Mouse (Mus musculus): ENCODE data around the gene Chid1. TPM values are rescaled to one million over a fixed set of nuclear protein-coding genes. Genes with fewer than 3 reads are reported as not detected.
A peak's percentile ranks its signal among the peaks of the same experiment; 100 is the strongest.

Gene Chid1
- polyA plus RNA-seq, 1 experiment, result 51.3 TPM

DNA sequence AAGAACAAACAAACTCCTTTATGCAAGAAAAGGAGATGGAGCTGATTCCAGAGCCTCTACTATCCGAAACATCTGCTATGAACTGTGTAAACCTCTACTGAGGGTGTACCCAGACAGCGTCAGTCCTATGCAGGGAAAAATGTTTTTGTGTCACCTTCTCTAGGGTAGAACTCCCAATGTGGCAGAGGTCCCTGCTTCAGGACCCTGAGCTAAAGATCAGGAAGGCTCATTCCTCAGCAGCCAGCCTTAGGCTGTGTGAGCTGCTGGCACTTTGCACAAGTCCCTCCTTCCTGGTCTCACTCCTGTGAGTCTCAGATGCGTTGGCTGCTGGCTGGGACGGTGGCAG lies 14.1 kb downstream of the Chid1 start:
- no peak overlapping the region for H3K4me2 ChIP-seq (ENCODE audit: low read depth)
- H3K36me3 ChIP-seq (ENCODE audit: control insufficient read depth, insufficient read depth), result peaks cover 10% of the 10 kb centered on the region
- no peaks in the 10 kb centered on the region for H3K79me2 ChIP-seq (ENCODE audit: control insufficient read depth, insufficient read depth)
- TF ChIP-seq SRF (IDR thresholded peaks at IDR 0.05; ENCODE audit: control insufficient read depth, insufficient read length, low read depth) (no peak), MAX (IDR thresholded peaks at IDR 0.05; ENCODE audit: low read depth) (no peak), MYOD1 (IDR thresholded peaks at IDR 0.05; ENCODE audit: control insufficient read depth in 1 of 3, insufficient read length in 2 of 3, low read depth in 2 of 3) (no peak), E2F4 (IDR thresholded peaks at IDR 0.05; ENCODE audit: insufficient read depth) (no peak), CEBPB (IDR thresholded peaks at IDR 0.05; ENCODE audit: insufficient read depth, poor library complexity, severe bottlenecking) (no peak), MYOG (IDR thresholded peaks at IDR 0.05; ENCODE audit: control insufficient read depth in 1 of 3, insufficient read depth in 1 of 3, insufficient read length in 2 of 3, low read depth in 2 of 3) (no peak), POLR2AphosphoS2 (IDR thresholded peaks at IDR 0.05; ENCODE audit: insufficient read length, low read depth) (no peak), USF1 (IDR thresholded peaks at IDR 0.05; ENCODE audit: low read depth) (no peak), TCF12 (IDR thresholded peaks at IDR 0.05; ENCODE audit: insufficient read depth, poor library complexity, severe bottlenecking) (no peak), POLR2A (IDR thresholded peaks at IDR 0.05; ENCODE audit: insufficient read length, low read depth) (no peak), TCF3 (IDR thresholded peaks at IDR 0.05; ENCODE audit: insufficient read length, low read depth) (no peak), REST (IDR thresholded peaks at IDR 0.05; ENCODE audit: insufficient read depth, insufficient read length) (no peak)
- H3ac ChIP-seq (ENCODE audit: control insufficient read depth, insufficient read length), result no peak overlapping the region
- H3K4me3 ChIP-seq, result no peak overlapping the region
- no peaks in the 10 kb centered on the region for H3K27me3 ChIP-seq (ENCODE audit: control insufficient read depth, insufficient read depth, insufficient read length)

DNA sequence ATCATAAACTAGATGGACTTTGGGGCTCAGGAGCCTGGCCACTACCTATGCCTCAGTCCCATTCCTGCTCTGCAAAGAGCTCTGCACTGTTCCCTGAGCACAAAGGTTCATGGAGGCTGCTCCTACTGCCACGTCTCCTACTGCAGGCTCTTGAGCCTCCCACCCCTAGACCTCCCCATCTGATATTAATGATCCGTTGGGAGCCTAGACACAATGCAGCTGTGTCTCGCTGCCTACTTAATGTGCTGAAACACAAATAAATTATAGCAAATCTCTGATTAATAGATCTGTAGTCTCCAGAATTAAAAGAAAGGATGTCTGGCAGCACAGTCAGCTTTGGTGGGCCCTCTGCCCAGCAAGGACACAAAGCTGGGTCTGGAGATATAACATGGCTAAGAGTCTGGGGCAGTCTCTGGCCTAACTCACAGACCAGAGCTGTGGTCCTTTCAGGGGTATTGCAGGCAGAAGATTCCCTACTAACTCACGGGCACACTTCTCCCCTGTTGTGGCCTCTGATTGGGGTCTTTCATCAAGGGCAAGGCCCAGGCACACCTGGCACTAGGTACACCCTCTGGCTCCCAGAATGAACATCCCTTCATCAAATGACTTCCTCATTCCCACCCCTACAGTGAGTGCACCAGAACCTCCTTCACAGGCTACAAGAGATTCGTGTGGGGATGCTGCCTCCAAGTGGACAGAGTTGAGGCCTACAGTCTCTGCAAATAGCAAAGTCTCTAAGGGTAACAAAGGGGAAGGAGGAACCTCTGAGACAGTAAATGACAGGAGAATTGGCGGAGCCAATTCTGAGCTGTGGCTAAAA lies 14.7 kb downstream of the Chid1 start:
- H3K4me2 ChIP-seq (ENCODE audit: low read depth), result no peak overlapping the region
- TF ChIP-seq TCF3 (IDR thresholded peaks at IDR 0.05; ENCODE audit: insufficient read length, low read depth) (no peak), POLR2A (IDR thresholded peaks at IDR 0.05; ENCODE audit: insufficient read length, low read depth) (no peak), CEBPB (IDR thresholded peaks at IDR 0.05; ENCODE audit: insufficient read depth, poor library complexity, severe bottlenecking) (no peak), REST (IDR thresholded peaks at IDR 0.05; ENCODE audit: insufficient read depth, insufficient read length) (no peak), MYOG (IDR thresholded peaks at IDR 0.05; ENCODE audit: control insufficient read depth in 1 of 3, insufficient read depth in 1 of 3, insufficient read length in 2 of 3, low read depth in 2 of 3) (no peak), USF1 (IDR thresholded peaks at IDR 0.05; ENCODE audit: low read depth) (no peak), POLR2AphosphoS2 (IDR thresholded peaks at IDR 0.05; ENCODE audit: insufficient read length, low read depth) (no peak), TCF12 (IDR thresholded peaks at IDR 0.05; ENCODE audit: insufficient read depth, poor library complexity, severe bottlenecking) (no peak), MYOD1 (IDR thresholded peaks at IDR 0.05; ENCODE audit: control insufficient read depth in 1 of 3, insufficient read length in 2 of 3, low read depth in 2 of 3) (no peak), MAX (IDR thresholded peaks at IDR 0.05; ENCODE audit: low read depth) (no peak), SRF (IDR thresholded peaks at IDR 0.05; ENCODE audit: control insufficient read depth, insufficient read length, low read depth) (no peak), E2F4 (IDR thresholded peaks at IDR 0.05; ENCODE audit: insufficient read depth) (no peak)
- H3ac ChIP-seq (ENCODE audit: control insufficient read depth, insufficient read length), result no peak overlapping the region
- no peak overlapping the region for H3K4me3 ChIP-seq
- peaks cover 7% of the 10 kb centered on the region for H3K36me3 ChIP-seq (ENCODE audit: control insufficient read depth, insufficient read depth)
- H3K79me2 ChIP-seq (ENCODE audit: control insufficient read depth, insufficient read depth), result no peaks in the 10 kb centered on the region
- no peaks in the 10 kb centered on the region for H3K27me3 ChIP-seq (ENCODE audit: control insufficient read depth, insufficient read depth, insufficient read length)

DNA sequence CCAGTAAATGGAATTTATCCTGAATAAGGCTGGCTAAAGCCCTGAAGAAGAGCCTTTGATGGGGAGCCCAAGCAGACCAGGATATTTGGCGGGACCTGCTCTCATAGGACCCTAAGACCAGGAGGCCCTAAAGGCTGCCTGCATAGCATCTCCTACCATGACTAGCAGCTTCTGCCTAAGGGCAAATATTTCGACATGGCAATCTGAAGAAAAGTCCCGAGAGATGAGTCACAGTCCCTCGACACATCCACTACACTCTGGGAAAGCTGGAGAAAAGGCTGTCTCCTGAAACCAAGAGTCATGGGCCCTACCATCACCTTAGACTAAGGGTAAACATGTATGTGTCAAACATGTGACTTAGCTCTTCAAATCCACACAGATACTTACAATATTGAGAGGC lies 15.4 kb downstream of the Chid1 start:
- no peaks in the 10 kb centered on the region for H3K79me2 ChIP-seq (ENCODE audit: control insufficient read depth, insufficient read depth)
- H3K4me3 ChIP-seq, result no peak overlapping the region
- H3ac ChIP-seq (ENCODE audit: control insufficient read depth, insufficient read length), result no peak overlapping the region
- H3K4me2 ChIP-seq (ENCODE audit: low read depth), result no peak overlapping the region
- no peaks in the 10 kb centered on the region for H3K27me3 ChIP-seq (ENCODE audit: control insufficient read depth, insufficient read depth, insufficient read length)
- H3K36me3 ChIP-seq (ENCODE audit: control insufficient read depth, insufficient read depth), result peaks cover 5% of the 10 kb centered on the region
- TF ChIP-seq CEBPB (IDR thresholded peaks at IDR 0.05; ENCODE audit: insufficient read depth, poor library complexity, severe bottlenecking) (no peak), POLR2AphosphoS2 (IDR thresholded peaks at IDR 0.05; ENCODE audit: insufficient read length, low read depth) (no peak), TCF3 (IDR thresholded peaks at IDR 0.05; ENCODE audit: insufficient read length, low read depth) (no peak)

DNA sequence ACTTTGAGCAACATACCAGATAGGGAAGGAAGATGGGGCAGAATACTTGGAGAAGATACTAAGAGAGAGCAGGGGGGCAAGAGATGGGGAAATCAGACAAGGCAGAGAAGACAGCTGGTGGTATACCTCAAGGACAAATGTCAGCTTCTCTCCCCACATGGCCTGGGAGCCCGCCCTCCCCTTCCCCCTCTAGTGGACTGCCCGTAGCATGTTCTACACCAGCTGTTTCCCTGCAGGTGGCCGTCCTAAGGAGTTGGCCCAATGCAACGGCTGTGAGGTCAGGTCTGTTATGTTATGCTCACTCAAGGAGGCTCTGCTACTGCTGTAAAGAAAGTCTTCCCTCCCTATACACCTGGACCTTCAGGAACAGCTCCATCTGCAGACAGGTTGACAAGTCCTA lies 16.6 kb downstream of the Chid1 start:
- no peaks in the 10 kb centered on the region for H3K27me3 ChIP-seq (ENCODE audit: control insufficient read depth, insufficient read depth, insufficient read length)
- TF ChIP-seq POLR2AphosphoS2 (IDR thresholded peaks at IDR 0.05; ENCODE audit: insufficient read length, low read depth) (no peak), MYOG (IDR thresholded peaks at IDR 0.05; ENCODE audit: control insufficient read depth in 1 of 3, insufficient read depth in 1 of 3, insufficient read length in 2 of 3, low read depth in 2 of 3) (peak in 2 of 3 experiments; percentile 27 to 83), CEBPB (IDR thresholded peaks at IDR 0.05; ENCODE audit: insufficient read depth, poor library complexity, severe bottlenecking) (no peak), SRF (IDR thresholded peaks at IDR 0.05; ENCODE audit: control insufficient read depth, insufficient read length, low read depth) (no peak), POLR2A (IDR thresholded peaks at IDR 0.05; ENCODE audit: insufficient read length, low read depth) (no peak), E2F4 (IDR thresholded peaks at IDR 0.05; ENCODE audit: insufficient read depth) (no peak), TCF3 (IDR thresholded peaks at IDR 0.05; ENCODE audit: insufficient read length, low read depth) (no peak), TCF12 (IDR thresholded peaks at IDR 0.05; ENCODE audit: insufficient read depth, poor library complexity, severe bottlenecking) (no peak), REST (IDR thresholded peaks at IDR 0.05; ENCODE audit: insufficient read depth, insufficient read length) (no peak), MYOD1 (IDR thresholded peaks at IDR 0.05; ENCODE audit: control insufficient read depth in 1 of 3, insufficient read length in 2 of 3, low read depth in 2 of 3) (peak in 2 of 3 experiments; percentile 40 to 60), USF1 (IDR thresholded peaks at IDR 0.05; ENCODE audit: low read depth) (no peak), MAX (IDR thresholded peaks at IDR 0.05; ENCODE audit: low read depth) (no peak)
- peaks cover 5% of the 10 kb centered on the region for H3K36me3 ChIP-seq (ENCODE audit: control insufficient read depth, insufficient read depth)
- H3ac ChIP-seq (ENCODE audit: control insufficient read depth, insufficient read length), result no peak overlapping the region
- no peak overlapping the region for H3K4me3 ChIP-seq
- H3K4me2 ChIP-seq (ENCODE audit: low read depth), result no peak overlapping the region
- H3K79me2 ChIP-seq (ENCODE audit: control insufficient read depth, insufficient read depth), result no peaks in the 10 kb centered on the region

Measured in myocyte (in vitro differentiated cells).